Mouse (Mus musculus) kidney, adult 9 months (tissue): ENCODE measurements around the gene Dtx4.

ENCODE experiments used
- DNase-seq: peaks from one replicate; pipeline ENCODE4 v3.0.0; 2022

The Dtx4 gene

DNA sequence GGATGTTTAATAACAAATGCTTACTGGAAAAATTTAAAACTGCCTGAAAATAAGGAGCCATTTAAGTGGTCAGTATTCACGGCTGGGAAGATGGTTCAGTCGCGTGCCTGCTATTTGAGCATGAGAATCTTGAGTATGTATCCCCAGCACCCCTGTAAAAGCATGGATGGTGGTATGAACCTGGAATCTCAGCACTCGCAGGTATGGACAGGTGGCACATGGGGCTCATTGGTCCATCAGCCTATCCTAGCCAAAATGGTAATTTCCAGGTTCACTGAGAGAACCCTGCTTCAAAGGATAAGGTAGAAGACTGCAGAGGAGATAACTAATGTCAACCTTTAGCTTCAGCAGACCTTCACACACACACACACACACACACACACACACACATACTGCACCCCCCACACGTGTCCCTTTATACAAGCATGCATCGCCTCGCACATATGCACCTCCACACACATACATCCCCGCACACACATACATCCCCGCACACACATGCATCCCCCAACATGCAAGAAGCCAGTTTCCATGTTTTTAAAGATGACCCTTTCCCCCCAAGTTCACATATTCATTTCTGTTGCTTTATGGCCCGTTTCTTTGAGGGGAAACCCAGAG is 35.6 kb downstream of the Dtx4 start:
- no peak for DNase-seq

DNA sequence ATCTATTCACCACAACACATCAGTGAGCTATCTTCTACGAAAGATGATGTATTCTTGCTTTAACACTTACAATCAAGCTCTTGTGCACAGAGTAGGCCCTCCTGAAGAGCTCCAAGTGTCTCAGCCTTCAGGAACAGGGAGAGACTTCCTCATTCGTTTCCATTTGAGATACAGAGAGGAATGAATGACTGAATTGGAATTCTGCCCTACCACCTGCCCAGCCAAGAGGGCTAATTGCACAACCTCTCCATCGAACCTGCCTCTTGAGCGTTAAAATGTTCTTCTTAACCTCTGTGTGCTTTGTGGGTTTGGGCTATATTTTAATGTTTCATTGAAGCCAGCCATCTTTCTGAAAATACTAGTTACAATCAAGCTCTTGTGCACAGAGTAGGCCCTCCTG is 36.6 kb downstream of the Dtx4 start:
- DNase-seq = no peak

DNA sequence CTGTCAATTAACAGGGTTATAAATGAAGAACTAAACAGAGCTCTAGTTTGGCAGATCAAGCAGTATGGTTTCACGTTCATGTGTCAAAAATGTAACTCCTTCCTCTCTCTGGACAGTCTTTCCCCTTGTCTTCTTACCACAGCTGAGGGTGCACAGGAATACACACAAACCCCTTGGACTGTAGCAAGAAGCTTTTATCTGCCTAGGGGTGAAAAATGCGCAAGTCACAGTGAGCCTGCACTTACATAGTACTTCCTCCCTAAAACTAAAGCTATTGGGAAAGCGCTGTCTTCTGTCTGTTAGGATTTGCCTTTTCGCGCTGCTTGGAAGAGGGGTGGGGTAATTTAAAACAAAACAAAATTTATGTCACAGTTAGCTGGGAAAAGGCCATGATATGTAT is 37.1 kb downstream of the Dtx4 start:
- no peak for DNase-seq

DNA sequence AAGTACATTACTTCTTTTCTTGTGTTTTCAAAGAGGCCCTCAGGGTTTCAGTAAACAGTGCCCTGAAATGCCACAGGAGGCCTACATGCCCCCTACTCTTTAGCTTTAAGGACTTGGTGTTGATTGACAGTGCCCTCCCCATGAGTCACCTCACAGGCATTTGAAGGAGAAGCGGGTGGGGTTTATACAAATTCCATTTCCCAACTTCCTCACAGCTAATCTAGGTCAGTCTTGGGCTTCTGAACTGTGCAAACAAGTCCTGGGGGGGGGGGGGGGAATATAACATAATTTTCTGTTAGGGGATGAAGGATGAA is 37.6 kb downstream of the Dtx4 start:
- no peak for DNase-seq

DNA sequence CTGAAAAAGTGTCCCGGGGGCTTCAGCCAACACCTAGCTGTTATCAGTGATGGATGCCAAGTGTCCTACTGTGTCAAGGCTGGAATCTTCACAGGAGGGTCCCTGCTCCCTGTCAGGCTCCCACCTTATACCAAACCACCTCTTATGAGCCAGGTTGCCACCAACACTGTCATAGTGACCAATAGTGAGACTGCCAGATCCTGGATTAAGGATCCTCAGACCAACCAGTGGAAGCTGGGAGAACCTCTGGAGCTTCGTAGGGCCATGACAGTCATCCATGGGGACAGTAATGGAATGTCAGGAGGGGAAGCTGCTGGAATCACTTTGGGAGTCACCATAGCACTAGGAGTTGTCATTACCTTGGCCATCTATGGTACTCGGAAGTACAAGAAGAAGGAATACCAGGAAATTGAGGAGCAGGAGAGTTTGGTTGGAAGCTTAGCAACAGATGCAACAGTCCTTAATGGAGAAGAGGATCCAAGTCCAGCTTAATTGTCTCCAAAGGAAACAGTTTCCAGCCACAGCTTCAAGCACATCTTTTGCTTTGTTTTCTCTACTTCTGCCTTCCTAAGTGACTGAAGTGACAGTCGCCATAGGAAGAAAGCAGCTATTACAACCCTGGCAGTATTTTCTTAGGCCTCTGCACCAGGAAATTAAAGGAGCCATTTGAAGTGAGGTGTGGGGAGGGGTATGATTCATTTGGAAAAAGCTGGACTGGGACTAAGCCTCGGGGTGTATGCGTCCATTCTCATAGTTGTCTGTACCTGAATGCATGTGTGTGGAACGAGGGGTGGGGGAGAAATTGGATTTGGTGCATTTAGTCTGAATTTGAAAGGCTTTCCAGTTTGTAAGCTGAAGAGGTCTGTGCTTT is 38.2 kb downstream of the Dtx4 start:
- no peak for DNase-seq

DNA sequence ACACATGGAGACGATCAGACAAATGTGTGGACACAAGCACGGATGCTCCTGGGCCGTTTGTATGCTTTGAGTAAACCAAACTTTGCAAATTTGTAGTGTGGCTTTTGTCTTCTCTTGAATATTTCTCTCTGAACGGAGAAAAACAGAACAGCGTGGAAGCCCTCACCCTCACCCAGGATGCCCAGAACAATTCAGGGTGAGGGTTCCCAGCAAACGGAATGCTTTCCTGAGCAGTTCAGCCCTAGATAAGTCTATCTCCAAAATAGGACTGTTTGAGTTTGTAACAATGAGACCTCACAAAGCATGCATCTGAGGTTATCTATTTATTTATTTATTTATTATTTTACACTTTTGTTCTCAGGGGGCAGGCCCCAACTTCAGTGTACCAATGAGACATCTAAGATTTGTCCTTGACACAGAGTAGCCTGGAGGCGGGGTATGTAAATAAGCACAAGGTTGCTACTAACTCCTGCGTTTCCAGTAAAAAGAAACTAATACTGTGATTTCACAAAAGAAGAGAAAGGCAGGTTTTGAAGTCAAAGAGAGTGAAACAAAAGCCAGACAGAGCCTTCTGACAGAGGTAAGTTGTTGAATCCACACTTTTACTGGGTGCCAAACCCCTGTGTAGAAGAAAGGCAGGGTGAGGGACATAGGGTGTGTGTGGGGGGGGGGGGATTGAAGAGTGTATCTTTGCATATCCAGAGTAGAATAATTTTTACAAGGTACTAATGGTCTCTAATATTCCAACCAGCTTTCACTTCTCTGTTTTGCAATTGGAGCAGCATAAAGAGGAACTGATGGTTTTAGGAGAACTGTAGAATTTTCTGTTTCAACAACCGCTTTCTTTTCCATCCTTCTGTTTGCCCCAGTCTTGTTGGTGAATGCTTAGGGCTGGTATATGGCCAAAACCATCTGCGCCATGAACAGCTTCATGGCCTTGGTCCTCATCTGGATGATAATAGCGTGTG is 40.7 kb downstream of the Dtx4 start, which contains the start of gene Mpeg1:
Gene Mpeg1 (plus strand): TSS at position 498 of the 968 bp plus-strand sequence.
- no peak for DNase-seq

DNA sequence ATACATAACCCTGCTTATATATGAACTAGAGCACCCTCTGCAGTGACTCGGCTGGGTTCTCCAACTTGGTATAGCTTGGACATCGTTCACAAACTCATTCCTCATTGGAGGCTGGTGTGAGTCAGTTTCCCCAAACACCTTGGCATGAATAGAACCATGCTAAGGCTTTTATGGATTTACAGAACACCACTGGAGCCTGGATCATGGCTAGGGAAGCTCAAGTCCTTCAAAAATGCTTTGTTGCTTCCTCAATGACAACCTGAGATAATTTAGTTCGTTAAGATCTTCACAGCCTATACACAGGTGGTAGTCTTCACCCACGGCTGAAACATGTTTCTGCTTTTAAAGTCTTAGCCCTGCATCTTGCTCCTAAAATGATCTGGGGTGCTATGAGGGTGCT is 41.7 kb downstream of the Dtx4 start:
- DNase-seq = no peak

DNA sequence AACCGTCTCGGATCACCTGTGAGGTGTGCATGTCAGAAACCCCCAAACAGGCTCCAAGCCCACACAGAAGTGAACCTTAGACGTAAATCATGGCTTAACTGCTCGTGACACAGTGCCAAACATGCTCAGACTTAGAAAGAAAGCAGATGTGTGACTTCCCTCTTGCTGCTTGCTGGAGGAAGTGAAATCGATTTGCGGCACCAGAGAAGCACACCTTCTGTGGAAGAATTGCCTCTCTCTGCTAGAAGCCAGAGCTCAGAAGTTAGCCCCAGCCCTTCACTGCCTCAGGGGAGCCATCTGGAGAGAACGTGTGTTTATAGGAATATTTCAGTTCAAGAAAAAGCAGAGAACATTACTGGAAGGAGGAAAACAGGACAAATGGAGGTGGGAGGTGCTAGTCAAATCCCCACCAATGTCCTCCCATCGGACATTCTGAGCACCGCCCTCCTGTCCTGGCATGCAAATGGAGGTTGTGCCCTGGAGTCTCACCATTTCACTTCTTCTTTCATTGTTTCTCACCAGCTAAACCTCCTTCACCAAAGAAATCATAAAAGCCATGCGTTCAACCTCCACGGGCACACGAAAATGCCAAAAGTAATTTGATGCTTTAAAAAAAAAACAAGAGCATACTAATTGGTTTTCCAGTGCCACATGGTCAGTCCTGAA is 43.7 kb downstream of the Dtx4 start:
- no peak for DNase-seq

DNA sequence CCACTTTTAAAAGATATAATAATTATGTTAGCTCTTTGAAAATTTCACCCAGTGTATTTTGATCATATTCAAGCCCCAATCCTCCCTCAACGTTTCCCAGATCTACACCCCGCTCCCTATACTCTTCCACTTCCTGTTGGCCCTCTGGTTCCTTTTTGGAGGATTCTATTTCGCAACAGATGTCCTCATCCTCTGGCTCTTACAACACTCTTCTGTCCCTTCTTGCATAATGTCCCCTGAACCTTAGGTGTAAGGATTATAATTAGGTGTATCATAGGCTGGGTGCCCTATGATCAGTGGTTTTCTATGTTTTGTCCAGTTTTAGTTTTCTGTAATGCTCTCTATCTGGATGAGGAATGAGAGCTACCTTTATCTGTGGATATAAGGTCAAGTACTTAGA is 56.2 kb downstream of the Dtx4 start:
- no peak for DNase-seq

DNA sequence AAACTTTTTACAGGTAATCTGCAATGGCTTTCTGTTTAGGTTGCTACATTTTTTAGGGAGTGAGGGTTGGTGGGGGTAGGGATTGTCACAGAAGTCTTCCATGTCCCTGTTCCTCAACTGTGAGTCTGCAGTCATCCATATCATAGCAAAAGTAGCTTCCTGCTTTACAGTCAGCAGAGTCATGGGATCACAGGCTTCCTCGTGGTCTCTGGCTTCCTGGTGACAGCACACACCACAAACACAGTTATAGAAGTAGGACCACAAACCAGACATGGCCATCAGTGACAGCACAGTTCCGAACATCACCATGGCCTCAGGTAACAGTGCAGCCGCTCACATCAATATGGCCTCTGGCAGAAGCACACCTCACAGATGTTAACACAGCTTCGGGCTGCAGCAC is 58.7 kb downstream of the Dtx4 start:
- DNase-seq = no peak

DNA sequence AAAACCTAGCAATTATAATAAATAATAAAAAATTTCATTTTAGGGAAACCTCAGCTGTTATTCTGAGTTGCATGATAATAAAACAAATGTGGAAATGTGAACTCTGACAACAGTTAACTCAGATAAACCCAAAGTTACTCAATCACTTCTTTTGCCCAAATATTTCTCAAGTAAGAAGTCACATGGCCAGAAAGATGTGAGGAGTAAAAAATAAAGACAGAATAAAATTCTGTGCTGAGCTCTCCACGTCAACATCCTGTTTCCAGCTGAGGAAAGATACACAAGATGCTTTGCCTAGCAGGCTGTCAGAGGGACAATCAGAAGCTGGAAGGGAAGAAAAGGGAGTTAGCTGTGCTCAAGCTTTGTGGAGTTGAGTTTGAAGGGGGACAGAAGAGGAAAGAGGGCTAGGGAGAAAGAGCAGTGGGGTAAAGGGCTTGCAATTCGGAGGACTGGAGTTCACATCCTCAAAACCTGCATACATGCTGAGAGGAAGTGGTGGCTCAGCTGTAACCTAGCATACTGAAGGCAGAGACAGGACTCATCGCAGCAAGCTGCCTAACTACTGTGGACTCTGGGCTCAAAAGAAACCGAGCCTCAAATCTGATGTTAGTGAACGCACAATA is 61.0 kb downstream of the Dtx4 start:
- DNase-seq = no peak

DNA sequence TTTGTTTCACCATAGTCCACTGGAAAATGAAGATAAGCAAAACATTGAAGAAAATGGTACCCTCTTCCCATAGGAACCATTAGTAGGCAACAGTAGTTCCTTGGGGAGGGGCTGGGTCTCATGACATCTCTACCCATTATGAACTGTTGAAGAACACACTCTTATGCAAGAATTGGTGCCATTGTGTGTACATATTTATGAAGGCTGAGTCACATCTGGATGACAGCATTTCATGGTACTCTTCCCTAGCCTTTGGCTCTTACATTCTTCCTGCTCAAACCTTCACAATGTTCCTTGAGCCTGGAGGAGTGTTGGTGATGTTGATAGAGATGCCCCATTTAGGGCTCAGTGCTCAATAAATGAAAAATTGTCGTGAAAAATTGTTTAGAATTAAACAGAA is 61.7 kb downstream of the Dtx4 start:
- DNase-seq = no peak

DNA sequence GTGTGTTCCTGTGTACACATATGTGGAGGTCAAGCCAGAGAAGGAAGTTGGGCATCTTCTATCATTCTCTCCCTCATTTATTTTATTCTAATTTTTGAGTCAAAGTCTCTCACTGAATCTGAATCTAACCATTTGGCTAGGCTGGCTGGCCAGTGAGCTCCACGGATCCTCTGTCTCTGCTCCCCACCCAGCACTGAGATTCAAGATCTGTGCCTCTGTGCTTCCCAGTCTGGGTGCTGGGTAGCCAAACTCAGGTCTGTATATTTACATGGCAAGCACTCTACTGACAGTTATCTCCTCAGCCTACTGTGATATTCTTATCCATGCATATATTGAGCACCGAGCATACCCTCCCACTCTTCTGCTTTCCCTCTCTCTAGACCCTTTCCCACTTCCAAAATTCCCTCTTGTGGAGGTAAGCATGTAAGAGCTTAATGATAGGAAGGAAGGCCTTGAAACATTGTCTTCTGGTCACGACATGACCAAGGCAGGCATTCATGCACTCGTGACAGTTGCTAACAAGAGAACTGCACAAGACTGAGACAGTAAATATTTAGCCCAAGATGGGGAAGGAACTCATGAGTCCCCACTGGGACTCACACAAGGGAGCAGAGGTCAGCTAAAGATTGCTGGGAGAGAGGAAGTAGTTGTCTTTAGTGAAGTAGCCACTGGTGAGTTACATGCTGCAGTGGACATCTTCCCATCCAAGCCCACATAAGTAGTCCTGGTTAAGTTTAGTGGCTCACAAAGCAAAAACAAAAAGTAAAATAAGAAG is 65.3 kb downstream of the Dtx4 start:
- no peak for DNase-seq

DNA sequence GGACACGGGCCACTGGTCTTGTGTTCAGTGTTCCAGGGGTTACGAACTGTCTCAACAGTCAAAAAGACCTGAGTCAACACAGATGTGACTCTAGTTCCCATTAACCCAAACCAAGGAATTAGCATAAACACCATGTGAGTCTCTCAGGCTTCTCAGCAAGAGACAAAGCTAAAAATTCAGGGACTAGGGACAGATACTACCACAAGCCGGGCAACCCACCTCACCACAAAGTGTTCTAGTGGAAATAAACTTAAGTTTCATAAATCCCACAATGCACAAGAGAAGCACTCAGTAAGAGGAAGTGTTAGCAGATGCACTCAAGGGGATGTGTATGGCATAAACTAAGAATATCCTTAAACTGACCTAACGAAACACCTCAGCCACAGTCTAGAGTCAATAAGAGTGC is 66.2 kb downstream of the Dtx4 start:
- peak; percentile 20 for DNase-seq

DNA sequence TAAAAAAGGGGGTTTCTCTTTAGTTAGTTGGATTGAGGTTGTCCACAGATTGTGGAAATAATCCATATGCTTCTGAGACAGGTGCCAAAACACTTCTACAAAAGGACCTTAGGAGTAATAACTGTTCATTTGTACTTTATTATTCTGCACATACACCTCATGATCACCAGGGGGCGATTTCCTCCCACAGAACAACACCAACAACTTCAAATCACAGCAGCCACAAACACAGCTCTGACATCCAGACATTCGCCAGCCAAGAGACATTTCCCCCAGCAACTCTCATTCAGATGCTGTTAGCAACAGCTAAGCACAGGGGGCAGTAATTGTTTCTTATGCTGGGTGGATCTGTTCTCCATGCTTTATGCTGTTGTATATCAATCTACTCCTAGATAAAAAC is 68.2 kb downstream of the Dtx4 start:
- peak; percentile 63 for DNase-seq

DNA sequence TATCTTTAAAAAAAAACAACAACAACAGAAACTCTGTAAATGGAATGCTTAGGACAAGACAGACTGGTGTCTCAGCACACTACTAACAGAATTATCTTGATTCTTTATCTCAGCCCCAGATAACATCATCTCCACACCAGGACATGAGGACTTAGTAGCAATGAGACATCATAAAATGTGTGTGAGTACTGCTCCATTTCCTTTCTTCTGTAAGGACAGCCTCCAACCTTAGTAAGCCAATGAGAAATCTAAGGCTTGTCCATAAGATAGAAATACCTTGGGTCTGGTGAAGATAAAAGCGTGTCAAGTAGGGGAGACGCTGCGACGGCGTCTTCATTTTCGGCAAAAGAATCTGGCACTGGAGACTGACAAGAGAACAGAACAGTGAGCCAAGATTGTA is 73.6 kb downstream of the Dtx4 start, which contains the start of gene Pfpl:
Gene Pfpl (plus strand): TSS at position 301 of the 400 bp plus-strand sequence.
- DNase-seq = no peak

DNA sequence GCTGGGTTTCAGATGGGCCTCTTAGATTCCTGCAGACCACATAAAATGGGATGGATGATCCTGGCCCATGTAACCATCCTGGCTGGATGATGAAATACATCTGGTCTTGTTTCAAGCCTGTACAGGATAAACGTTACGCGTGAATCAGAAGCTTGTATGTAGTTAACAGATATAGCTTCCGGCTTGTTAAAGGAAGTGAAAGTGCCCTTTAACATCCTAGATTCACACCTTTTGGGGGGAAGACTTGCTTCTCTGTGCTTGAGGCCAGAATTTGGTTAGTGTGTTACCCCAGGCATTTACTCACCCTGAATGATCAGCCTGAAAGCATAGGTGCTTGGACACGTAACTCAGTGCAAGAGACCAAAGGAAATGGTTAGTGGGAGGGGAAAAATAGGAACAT is 74.2 kb downstream of the Dtx4 start:
- DNase-seq = no peak

DNA sequence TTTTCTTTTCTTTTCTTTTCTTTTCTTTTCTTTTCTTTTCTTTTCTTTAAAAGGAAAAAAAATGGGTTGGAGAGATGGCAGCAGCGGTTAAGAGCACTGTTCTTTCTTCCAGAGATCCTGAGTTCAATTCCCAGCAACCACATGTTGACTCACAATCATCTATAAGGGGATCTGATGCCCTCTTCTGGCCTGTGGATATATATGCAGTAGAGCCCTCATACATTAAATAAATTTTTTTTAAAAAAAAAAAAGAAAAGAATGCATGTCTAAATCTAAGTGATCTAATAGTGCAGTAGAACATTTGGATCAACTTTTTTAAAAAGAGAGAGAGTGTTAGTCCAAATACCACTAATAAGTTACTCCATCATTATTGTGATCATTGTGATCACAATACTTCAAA is 79.6 kb downstream of the Dtx4 start:
- no peak for DNase-seq

DNA sequence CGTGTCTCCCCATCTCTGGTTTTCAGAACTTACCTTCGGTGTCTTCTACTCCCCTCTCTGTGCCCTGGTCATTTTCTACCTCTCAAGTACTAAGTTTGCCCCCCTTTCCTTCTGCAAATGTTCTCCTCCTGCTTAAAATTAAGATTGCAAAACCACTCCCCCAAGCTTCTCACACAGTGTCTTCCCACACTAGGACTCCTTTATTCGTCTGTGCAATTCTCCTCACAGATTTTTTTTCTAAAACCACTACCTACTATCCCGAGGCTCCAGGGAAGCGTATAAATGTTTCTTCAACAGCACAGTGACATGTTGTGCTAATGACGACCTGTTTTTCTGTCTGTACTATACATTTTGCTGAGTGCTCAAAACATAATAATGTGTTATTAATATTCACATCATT is 80.7 kb downstream of the Dtx4 start:
- DNase-seq = no peak

DNA sequence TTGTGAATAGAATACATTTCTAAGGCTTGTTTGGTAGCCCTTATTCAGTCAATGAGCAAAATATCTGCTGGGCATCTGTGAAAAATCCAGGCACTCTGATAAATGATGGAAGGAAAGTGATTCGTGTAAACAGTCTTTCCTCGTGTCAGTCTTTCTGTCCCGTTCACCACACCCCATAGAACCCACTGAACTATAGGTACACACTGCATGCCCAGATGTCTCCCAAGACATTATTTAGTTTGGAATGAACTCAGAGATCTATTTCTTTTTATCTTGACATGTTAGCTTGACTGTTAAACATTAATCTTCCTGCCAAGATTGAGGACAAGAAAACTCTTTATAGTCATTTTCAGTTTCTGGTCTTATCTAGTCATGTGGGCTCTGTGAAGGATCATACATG is 82.9 kb downstream of the Dtx4 start:
- no peak for DNase-seq

DNA sequence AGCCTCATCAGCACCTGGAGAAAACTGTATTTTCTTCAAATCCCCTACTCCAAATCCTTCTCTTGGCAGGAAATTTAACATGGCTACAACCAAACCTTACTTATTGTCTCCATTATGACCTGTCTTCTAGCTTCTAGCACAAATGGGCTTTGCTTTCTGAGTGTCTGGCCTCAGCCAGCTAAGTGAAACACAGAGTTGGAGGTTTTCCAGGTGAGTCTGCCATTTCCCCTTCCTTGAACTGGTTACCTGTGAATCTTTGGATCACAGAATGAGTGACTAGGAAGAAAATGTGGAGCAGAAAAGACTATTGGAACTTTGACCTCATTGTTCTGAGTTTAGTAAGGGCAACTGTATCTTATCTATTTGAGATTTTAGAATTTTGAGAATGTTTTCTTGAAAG is 83.9 kb downstream of the Dtx4 start, which contains the start of gene Olfr1441:
Gene Olfr1441 (plus strand): TSS at position 73 of the 400 bp plus-strand sequence.
- peak; percentile 59 for DNase-seq
